8 mouse cellular contexts compared by ENCODE assay signal in genomic region chr2:57856524-57857107, GRCm38 (mm10).
A peak's percentile ranks its signal among the peaks of the same experiment; 100 is the strongest.
DNase-seq lines count a peak whose midpoint lies in the region; ATAC-seq lines count a peak whose summit lies in the region.

No protein-coding gene starts in this region.

- H3K36me3 ChIP-seq in hindbrain, embryonic 11.5 days (ENCODE audit: control insufficient read depth, insufficient read depth, low read length) = no peaks in the 10 kb centered on the region
- H3K36me3 ChIP-seq in hindbrain, embryonic 16.5 days (ENCODE audit: control insufficient read depth, insufficient read depth, low read length) = no peaks in the 10 kb centered on the region
- no peaks in the 10 kb centered on the region for H3K36me3 ChIP-seq in heart, embryonic 12.5 days

- DNase-seq in hindbrain, embryonic 11.5 days (ENCODE audit: low spot score) = peak; percentile 17
- peak; percentile 14 for DNase-seq in right cerebral cortex, postnatal 14 days
- DNase-seq in right cerebral cortex, adult 2 months (ENCODE audit: low spot score in 2 of 2) = no peak
- no peak for DNase-seq in thymus, postnatal 36 days
- no peak for DNase-seq in cerebellum, adult 11-12 months
- DNase-seq in natural killer cell, adult 2 months (ENCODE audit: low spot score in 2 of 2) = no peak

- peak; percentile 75 for ATAC-seq in hindbrain, embryonic 11.5 days (ENCODE audit: low FRiP score)
- no peak for ATAC-seq in hindbrain, embryonic 16.5 days
- ATAC-seq in heart, embryonic 12.5 days (ENCODE audit: insufficient number of reproducible peaks, low FRiP score) = peak; percentile 85

- WGBS in hindbrain, embryonic 11.5 days = 78% methylated on average over 14 of the region's 14 CpGs
- WGBS in hindbrain, embryonic 16.5 days = 61% methylated on average over 14 of the region's 14 CpGs
- 43% methylated on average over 14 of the region's 14 CpGs for WGBS in heart, embryonic 12.5 days

- no peaks in the 10 kb centered on the region for H3K27me3 ChIP-seq in hindbrain, embryonic 11.5 days (ENCODE audit: control insufficient read depth, insufficient read depth, low read length)
- H3K27me3 ChIP-seq in hindbrain, embryonic 16.5 days (replicated peaks; ENCODE audit: control insufficient read depth, insufficient read depth, low read length) = no peaks in the 10 kb centered on the region
- H3K27me3 ChIP-seq in heart, embryonic 12.5 days (replicated peaks) = no peaks in the 10 kb centered on the region

- no peaks in the 10 kb centered on the region for H3K4me1 ChIP-seq in hindbrain, embryonic 11.5 days (replicated peaks; ENCODE audit: control insufficient read depth, insufficient read depth, low read length)
- peaks cover 3% of the 10 kb centered on the region for H3K4me1 ChIP-seq in hindbrain, embryonic 16.5 days (ENCODE audit: control insufficient read depth, insufficient read depth, low read depth, low read length)
- H3K4me1 ChIP-seq in heart, embryonic 12.5 days (replicated peaks) = peaks cover 10% of the 10 kb centered on the region

- H3K27ac ChIP-seq in hindbrain, embryonic 11.5 days (ENCODE audit: low read depth, low read length) = no peak overlapping the region
- no peak overlapping the region for H3K27ac ChIP-seq in hindbrain, embryonic 16.5 days (ENCODE audit: low read depth, low read length)
- peak overlapping the region; percentile 64 for H3K27ac ChIP-seq in heart, embryonic 12.5 days (ENCODE audit: poor library complexity, severe bottlenecking)

- no peak overlapping the region for H3K4me3 ChIP-seq in hindbrain, embryonic 11.5 days (ENCODE audit: low read depth, low read length)
- no peak overlapping the region for H3K4me3 ChIP-seq in hindbrain, embryonic 16.5 days (ENCODE audit: low read length)
- H3K4me3 ChIP-seq in heart, embryonic 12.5 days = no peak overlapping the region; the same call in 1 of the 2 replicates

- H3K9me3 ChIP-seq in hindbrain, embryonic 11.5 days (ENCODE audit: control insufficient read depth, low read length) = no peaks in the 10 kb centered on the region
- H3K9me3 ChIP-seq in hindbrain, embryonic 16.5 days (ENCODE audit: control insufficient read depth, low read length) = no peaks in the 10 kb centered on the region
- no peaks in the 10 kb centered on the region for H3K9me3 ChIP-seq in heart, embryonic 12.5 days (replicated peaks)

- no peak overlapping the region for H3K9ac ChIP-seq in hindbrain, embryonic 11.5 days (ENCODE audit: low read depth, low read length)
- no peak overlapping the region; the same call in 1 of the 2 replicates for H3K9ac ChIP-seq in hindbrain, embryonic 16.5 days (ENCODE audit: low read depth, low read length)
- no peak overlapping the region for H3K9ac ChIP-seq in heart, embryonic 12.5 days

- H3K4me2 ChIP-seq in hindbrain, embryonic 11.5 days (replicated peaks; ENCODE audit: low read depth, low read length) = no peak overlapping the region
- H3K4me2 ChIP-seq in hindbrain, embryonic 16.5 days (ENCODE audit: low read length) = no peak overlapping the region
- peak overlapping the region; percentile 47 for H3K4me2 ChIP-seq in heart, embryonic 12.5 days

Comparison
In these comparisons a context has a peak if more than half of its experiments do, and no peak if none do; other contexts are left out.
1. DNase-seq: peak in hindbrain, embryonic 11.5 days (single experiment) and right cerebral cortex, postnatal 14 days (single experiment); none in right cerebral cortex, adult 2 months (0 of 2), thymus, postnatal 36 days (0 of 2), cerebellum, adult 11-12 months (single experiment) and natural killer cell, adult 2 months (0 of 2).